Mouse (Mus musculus) lung, embryonic 16.5 days (tissue): ENCODE measurements around the gene Gan. TPM values are rescaled to one million over a fixed set of nuclear protein-coding genes. Genes with fewer than 3 reads are reported as not detected.

Experiments used
- ATAC-seq: fragments of 200-750 bp; cut with Nextera tagmentation; 2 replicates; pipeline ENCODE4 v1.8.0; 2017; ENCODE audit warnings: low read depth, mild to moderate bottlenecking, moderate library complexity
- H3K27ac ChIP-seq: fragments of 300-500 bp; sonication (generic); 2 replicates; pipeline ENCODE4 v1.5.1; 2014; ENCODE audit warnings: mild to moderate bottlenecking, control low read depth, low read length
- H3K27me3 ChIP-seq: fragments of 300-500 bp; sonication (generic); 2 replicates; pipeline ENCODE4 v1.6.1; 2014; ENCODE audit warnings: low read depth, low read length, mixed read lengths; ENCODE audit not compliant: control insufficient read depth, insufficient read depth
- H3K36me3 ChIP-seq: fragments of 300-500 bp; sonication (generic); 2 replicates; pipeline ENCODE4 v1.6.1; 2014; ENCODE audit warnings: low read length; ENCODE audit not compliant: control insufficient read depth, insufficient read depth
- H3K4me1 ChIP-seq: fragments of 300-500 bp; sonication (generic); replicated peaks from 2 replicates; pipeline ENCODE4 v1.6.1; 2014; ENCODE audit warnings: low read length, mixed read lengths; ENCODE audit not compliant: control insufficient read depth, insufficient read depth
- H3K4me2 ChIP-seq: fragments of 300-500 bp; sonication (generic); 2 replicates; pipeline ENCODE4 v1.6.1; 2014; ENCODE audit warnings: low read depth, low read length, control low read depth
- H3K4me3 ChIP-seq: fragments of 300-500 bp; sonication (generic); 2 replicates; pipeline ENCODE4 v1.5.1; 2014; ENCODE audit warnings: mild to moderate bottlenecking, low read length, control low read depth
- H3K9ac ChIP-seq: fragments of 300-500 bp; sonication (generic); 2 replicates; pipeline ENCODE4 v1.6.1; 2014; ENCODE audit warnings: low read length, control low read depth
- H3K9me3 ChIP-seq: fragments of 300-500 bp; sonication (generic); 2 replicates; pipeline ENCODE4 v1.6.1; 2016; ENCODE audit warnings: low read length; ENCODE audit not compliant: control insufficient read depth
- WGBS: fragments of 180-500 bp; shearing (Covaris S2); extraction: QIAGEN DNeasy Blood & Tissue Kit; methylation state at CpG from one replicate; pipeline ENCODE4 v1.1.7; 2014; 5-methylcytosine and 5-hydroxymethylcytosine counted together
- polyA plus RNA-seq: library from polyadenylated mRNA; unstranded; fragments of >200 nt; fragmentation: Nextera tagmentation; extraction: Ambion mirVana; gene quantifications from 2 replicates; pipeline ENCODE4 v1.2.1, GENCODE M21; 2015

Gan gene
- 1.8 TPM in 2 replicates for polyA plus RNA-seq

DNA sequence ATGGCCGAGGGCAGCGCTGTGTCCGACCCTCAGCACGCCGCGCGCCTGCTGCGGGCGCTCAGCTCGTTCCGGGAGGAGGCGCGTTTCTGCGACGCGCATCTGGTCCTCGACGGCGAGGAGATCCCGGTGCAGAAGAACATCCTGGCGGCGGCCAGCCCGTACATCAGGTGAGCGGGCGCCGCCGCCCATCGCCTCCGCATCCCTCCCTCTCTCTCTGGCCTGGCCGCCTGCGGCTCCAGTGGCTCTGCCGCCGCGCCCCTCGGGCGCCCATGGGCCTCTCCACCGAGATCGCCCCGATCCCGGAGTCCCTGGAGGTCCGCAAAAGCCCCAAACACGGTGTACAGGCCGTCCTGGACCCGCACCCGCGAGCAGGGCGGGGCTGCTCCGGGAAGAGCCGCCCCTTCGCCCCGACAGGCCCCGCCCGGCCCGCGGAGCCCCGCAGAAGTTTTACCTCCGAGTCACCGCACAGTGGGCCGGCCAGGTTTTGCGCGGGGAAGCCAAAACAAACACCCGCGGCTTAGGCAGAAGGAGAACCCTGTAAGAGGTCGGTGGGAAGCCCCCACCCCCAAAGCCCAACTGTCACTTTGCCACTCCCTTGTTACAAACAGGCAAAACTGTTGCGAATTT is at the start of gene Gan:
Gene Gan (plus strand): TSS at position 1 of the 627 bp plus-strand sequence.
- Histone ChIP-seq H3K9ac (peak within 1 kb of the TSS; percentile 96), H3K4me3 (peak within 1 kb of the TSS; percentile 95), H3K4me2 (peak within 1 kb of the TSS; percentile 85), H3K27me3 (no peaks in the 10 kb centered on the region), H3K9me3 (no peaks in the 10 kb centered on the region), H3K27ac (peak within 1 kb of the TSS; percentile 88), H3K4me1 (peaks cover 18% of the 10 kb centered on the region), H3K36me3 (no peaks in the 10 kb centered on the region)
- WGBS = under 1% methylated on average over 47 of the region's 65 CpGs
- peak; percentile 63 for ATAC-seq

DNA sequence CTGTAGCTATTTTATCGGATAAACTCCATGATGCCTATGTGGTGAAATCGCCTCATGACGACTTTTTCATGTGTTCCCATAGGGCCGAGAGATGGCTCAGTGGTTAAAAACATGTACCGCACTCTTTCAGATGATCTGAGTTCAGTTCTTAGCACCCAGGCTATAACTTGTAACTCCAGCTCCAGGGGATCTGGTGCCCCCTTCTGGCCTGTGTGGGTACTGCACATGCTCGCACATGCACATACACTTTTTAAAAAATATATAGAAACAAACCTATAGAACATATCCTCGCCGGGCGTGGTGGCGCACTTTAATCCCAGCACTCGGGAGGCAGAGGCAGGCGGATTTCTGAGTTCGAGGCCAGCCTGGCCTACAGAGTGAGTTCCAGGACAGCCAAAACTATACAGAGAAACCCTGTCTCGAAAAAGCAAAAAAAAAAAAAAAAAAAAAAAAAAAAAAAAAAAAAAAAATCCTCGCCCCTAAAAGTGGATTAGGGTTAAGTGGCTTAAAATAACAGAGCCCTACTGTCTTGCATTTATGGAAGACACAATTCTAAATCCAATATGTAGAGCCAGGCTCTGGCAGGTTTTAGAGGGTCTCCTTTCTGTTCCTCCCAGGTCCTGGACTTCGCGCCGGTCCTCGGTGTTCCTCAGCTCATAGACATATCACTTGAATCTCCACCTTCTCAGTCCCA is 48.8 kb upstream of the Gan start:
- no peak overlapping the region for H3K9ac ChIP-seq
- no peak overlapping the region for H3K27ac ChIP-seq
- no peaks in the 10 kb centered on the region for H3K36me3 ChIP-seq
- no peak for ATAC-seq
- H3K9me3 ChIP-seq = no peaks in the 10 kb centered on the region
- H3K27me3 ChIP-seq = no peaks in the 10 kb centered on the region
- WGBS = 89% methylated on average over 19 of the region's 19 CpGs
- no peaks in the 10 kb centered on the region for H3K4me1 ChIP-seq
- no peak overlapping the region for H3K4me2 ChIP-seq
- H3K4me3 ChIP-seq = no peak overlapping the region

DNA sequence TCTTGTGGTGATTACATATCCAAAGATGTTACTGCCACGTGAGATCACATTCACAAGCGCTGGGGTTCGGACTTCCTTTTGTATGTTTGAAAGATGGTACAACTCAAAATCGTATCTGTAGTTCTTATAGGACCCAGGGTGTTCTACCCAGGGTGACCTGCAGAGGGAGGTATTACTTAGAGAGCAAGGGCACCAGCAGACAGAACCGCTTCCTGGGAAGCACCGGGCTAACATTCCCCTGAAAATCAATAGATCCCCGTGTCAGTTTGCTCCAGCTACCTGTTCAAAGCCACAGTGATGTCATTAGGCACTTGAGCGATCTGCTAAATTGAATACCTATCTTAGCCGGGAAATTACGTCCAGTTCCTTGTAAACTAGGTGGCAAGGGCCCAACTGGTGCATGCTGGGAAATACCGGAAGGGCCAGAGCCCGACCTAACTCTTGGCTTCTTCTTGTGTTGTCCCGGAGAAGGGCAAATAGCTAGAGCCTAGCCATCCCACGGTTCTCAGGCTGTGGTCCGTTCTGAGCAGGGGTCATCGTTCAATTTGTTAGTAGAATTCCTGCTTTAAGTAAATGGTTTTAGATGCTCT is 48.0 kb upstream of the Gan start:
- Histone ChIP-seq H3K27me3 (no peaks in the 10 kb centered on the region), H3K4me3 (no peak overlapping the region), H3K4me2 (peak overlapping the region; percentile 17; the same call in 1 of the 2 replicates), H3K9me3 (no peaks in the 10 kb centered on the region), H3K4me1 (no peaks in the 10 kb centered on the region), H3K36me3 (no peaks in the 10 kb centered on the region), H3K9ac (no peak overlapping the region), H3K27ac (no peak overlapping the region)
- no peak for ATAC-seq
- 45% methylated on average over 16 of the region's 16 CpGs for WGBS

DNA sequence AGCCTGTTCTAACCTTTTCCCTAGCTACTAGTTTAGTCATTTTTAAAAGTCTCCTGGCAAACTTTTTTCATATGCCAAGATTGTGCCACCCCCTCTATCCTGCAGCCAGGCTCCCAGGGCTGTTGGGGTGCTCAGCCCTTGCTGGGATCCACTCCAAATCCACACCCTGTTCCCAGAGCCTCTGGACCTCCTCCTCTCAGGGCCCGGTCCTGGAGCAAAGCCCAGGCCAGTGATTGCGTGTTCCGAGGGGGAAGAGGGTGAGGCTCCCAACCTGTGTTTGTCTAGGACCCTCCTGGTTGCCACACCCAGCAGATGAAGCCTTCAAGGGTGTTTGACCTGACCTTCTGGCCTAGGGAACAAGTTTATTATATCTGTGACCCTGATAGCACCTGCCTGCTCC is 46.3 kb upstream of the Gan start:
- no peak overlapping the region for H3K4me2 ChIP-seq
- no peaks in the 10 kb centered on the region for H3K9me3 ChIP-seq
- peaks cover 8% of the 10 kb centered on the region; the same call in 1 of the 2 replicates for H3K4me1 ChIP-seq
- H3K36me3 ChIP-seq = no peaks in the 10 kb centered on the region
- H3K9ac ChIP-seq = no peak overlapping the region
- 44% methylated on average over 3 of the region's 3 CpGs for WGBS
- H3K4me3 ChIP-seq = no peak overlapping the region
- peak overlapping the region; percentile 6 for H3K27ac ChIP-seq
- ATAC-seq = peak; percentile 36; the same call in 1 of the 2 replicates
- no peaks in the 10 kb centered on the region for H3K27me3 ChIP-seq

DNA sequence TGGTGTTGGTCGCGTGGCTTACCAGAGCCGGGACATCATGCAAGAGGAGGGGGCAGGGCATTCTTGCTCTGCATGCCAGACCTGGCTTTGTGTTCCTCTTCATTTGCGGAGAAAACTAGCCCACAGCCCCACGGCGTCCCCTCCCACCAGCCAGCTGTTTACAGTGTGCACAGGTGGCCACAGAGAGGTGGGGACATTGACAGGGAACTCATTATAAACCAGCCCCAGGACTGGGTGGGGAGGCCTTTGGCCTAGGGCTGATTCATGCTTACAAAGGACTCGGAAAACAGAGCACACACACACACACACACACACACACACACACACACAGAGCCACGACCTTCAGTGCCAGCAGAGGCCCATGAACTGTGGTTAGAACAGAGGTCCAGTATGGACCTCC is 45.7 kb upstream of the Gan start:
- no peak overlapping the region for H3K9ac ChIP-seq
- 42% methylated on average over 8 of the region's 8 CpGs for WGBS
- H3K36me3 ChIP-seq = no peaks in the 10 kb centered on the region
- no peak for ATAC-seq
- H3K9me3 ChIP-seq = no peaks in the 10 kb centered on the region
- H3K27ac ChIP-seq = peak overlapping the region; percentile 6
- no peaks in the 10 kb centered on the region for H3K27me3 ChIP-seq
- H3K4me1 ChIP-seq = peaks cover 8% of the 10 kb centered on the region; the same call in 1 of the 2 replicates
- no peak overlapping the region for H3K4me2 ChIP-seq
- H3K4me3 ChIP-seq = no peak overlapping the region

DNA sequence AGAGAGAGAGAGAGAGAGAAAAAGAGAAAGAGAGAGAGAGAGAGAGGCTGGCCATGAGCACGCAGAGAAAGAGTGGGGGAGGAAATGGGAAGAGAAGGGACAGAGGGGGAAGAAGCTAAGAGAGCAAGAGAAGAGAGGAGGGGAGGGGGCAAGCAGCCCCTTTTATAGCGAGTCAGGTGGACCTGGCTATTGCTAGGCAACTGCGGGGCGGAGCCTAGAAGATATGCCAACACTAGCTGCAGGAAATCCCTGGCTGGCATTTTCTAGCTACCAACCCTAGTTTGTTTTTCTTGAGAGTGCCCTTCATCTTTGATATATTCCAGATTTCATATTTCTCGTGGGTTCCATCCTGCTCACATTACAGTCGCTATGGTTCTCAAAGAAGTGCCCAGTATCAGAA is 42.8 kb upstream of the Gan start:
- no peak overlapping the region; the same call in 1 of the 2 replicates for H3K4me3 ChIP-seq
- 36% methylated on average over 6 of the region's 6 CpGs for WGBS
- no peak overlapping the region for H3K9ac ChIP-seq
- no peaks in the 10 kb centered on the region for H3K36me3 ChIP-seq
- H3K4me2 ChIP-seq = peak overlapping the region; percentile 39; the same call in 1 of the 2 replicates
- peaks cover 8% of the 10 kb centered on the region; the same call in 1 of the 2 replicates for H3K4me1 ChIP-seq
- peak overlapping the region; percentile 48 for H3K27ac ChIP-seq
- H3K27me3 ChIP-seq = no peaks in the 10 kb centered on the region
- no peaks in the 10 kb centered on the region for H3K9me3 ChIP-seq
- peak; percentile 42; the same call in 1 of the 2 replicates for ATAC-seq

DNA sequence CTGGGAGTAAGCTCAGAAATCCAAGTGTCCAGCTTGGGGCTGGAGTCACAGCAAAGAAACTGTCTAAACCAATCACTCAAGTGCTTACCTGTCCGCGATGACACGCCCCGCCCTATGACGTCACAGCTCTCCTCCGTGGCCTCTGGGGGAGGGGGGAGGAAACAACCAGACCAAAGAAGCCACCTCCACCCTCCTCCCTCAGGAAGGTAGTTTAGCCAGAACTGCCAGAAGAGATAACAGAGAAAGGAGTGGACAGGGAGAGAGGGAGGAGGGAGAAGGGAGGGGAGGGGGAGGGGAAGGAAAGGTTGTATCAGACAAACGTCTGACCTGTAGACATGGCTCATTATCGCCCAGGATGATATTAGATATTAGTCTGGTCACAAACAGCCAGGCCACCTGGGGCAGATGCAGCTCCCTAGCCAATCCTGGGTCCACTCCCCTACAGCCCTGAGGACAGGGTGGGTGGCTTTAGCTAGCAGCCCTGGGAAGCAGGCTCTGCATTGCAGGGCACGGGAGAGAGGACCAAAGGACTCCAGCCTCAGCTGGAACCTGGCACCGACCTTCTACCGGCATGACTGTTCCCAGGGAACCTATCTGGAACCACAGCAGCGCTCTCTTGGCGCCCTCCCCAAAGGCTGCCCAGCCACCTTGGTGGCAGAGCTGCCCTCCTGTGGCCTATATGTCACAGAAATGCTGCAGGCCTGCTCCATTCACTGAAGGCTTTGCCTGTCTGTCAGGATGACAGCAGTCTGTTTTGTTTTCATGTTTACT is 42.1 kb upstream of the Gan start:
- peaks cover 8% of the 10 kb centered on the region; the same call in 1 of the 2 replicates for H3K4me1 ChIP-seq
- H3K36me3 ChIP-seq = no peaks in the 10 kb centered on the region
- no peaks in the 10 kb centered on the region for H3K27me3 ChIP-seq
- peak; percentile 51 for ATAC-seq
- 12% methylated on average over 13 of the region's 13 CpGs for WGBS
- peak overlapping the region; percentile 23 for H3K4me3 ChIP-seq
- peak overlapping the region; percentile 39 for H3K4me2 ChIP-seq
- H3K9me3 ChIP-seq = no peaks in the 10 kb centered on the region
- H3K27ac ChIP-seq = peak overlapping the region; percentile 65
- H3K9ac ChIP-seq = 0 out of 2 replicates have a peak overlapping the region, but pooled peaks have one; percentile 26

DNA sequence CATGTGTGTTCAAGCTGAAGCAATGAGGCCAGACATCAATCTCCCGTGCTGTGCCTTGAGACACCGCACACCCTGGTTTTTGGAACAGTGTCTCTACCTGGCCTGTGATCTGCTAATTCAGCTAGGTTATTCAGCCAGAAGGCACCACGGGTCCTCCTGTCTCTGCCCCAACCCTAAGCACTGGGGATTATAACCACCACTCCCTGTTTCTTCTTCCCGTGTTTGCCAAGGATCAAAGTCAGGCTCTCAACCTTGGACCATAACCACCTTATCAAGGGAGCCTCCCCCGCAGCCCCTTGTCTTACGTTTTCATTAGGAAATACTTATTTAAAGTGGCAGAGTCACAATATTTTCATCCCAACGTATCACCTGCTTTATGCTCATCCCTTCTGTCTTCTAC is 41.4 kb upstream of the Gan start:
- Histone ChIP-seq H3K9me3 (no peaks in the 10 kb centered on the region), H3K9ac (no peak overlapping the region), H3K4me3 (no peak overlapping the region), H3K4me2 (no peak overlapping the region), H3K36me3 (no peaks in the 10 kb centered on the region), H3K27ac (no peak overlapping the region), H3K27me3 (no peaks in the 10 kb centered on the region), H3K4me1 (peaks cover 8% of the 10 kb centered on the region; the same call in 1 of the 2 replicates)
- ATAC-seq = no peak
- 59% methylated on average over 7 of the region's 7 CpGs for WGBS
